Mouse (Mus musculus) intestine, postnatal 0 days (tissue): ENCODE results near the gene Rxfp2. TPM values are rescaled to one million over a fixed set of nuclear protein-coding genes. Genes with fewer than 3 reads are reported as not detected.

Source experiments
- ATAC-seq: fragments of 200-750 bp; cut with Nextera tagmentation; 2 replicates; pipeline ENCODE4 v1.8.0; 2017; ENCODE audit warnings: mild to moderate bottlenecking, moderate TSS enrichment, moderate library complexity
- H3K27ac ChIP-seq: fragments of 300-500 bp; sonication (generic); 2 replicates; pipeline ENCODE4 v1.5.1; 2014; ENCODE audit warnings: mild to moderate bottlenecking, low read depth, low read length, moderate library complexity
- H3K27me3 ChIP-seq: fragments of 300-500 bp; sonication (generic); replicated peaks from 2 replicates; pipeline ENCODE4 v1.6.1; 2014; ENCODE audit warnings: low read length, mixed read lengths; ENCODE audit not compliant: control insufficient read depth, insufficient read depth
- H3K36me3 ChIP-seq: fragments of 300-500 bp; sonication (generic); 2 replicates; pipeline ENCODE4 v1.6.1; 2014; ENCODE audit warnings: mild to moderate bottlenecking, moderate library complexity; ENCODE audit not compliant: control insufficient read depth, insufficient read depth
- H3K4me1 ChIP-seq: fragments of 300-500 bp; sonication (generic); replicated peaks from 2 replicates; pipeline ENCODE4 v1.6.1; 2014; ENCODE audit warnings: antibody characterized with exemption, low read length, mixed read lengths; ENCODE audit not compliant: control insufficient read depth, insufficient read depth
- H3K4me2 ChIP-seq: fragments of 300-500 bp; sonication (generic); replicated peaks from 2 replicates; pipeline ENCODE4 v1.6.1; 2014; ENCODE audit warnings: low read depth, mild to moderate bottlenecking, moderate library complexity
- H3K4me3 ChIP-seq: fragments of 300-500 bp; sonication (generic); 2 replicates; pipeline ENCODE4 v1.5.1; 2014; ENCODE audit warnings: low read depth, low read length
- H3K9ac ChIP-seq: fragments of 300-500 bp; sonication (generic); 2 replicates; pipeline ENCODE4 v1.6.1; 2014; ENCODE audit warnings: mild to moderate bottlenecking, low read depth, low read length
- H3K9me3 ChIP-seq: fragments of 300-500 bp; sonication (generic); 2 replicates; pipeline ENCODE4 v1.6.1; 2016; ENCODE audit warnings: mixed run types; ENCODE audit not compliant: control insufficient read depth
- CTCF ChIP-seq: sonication (generic); IDR thresholded peaks from 2 replicates; pipeline ENCODE4 v1.5.1; 2016; ENCODE audit warnings: low read depth, mild to moderate bottlenecking, control low read depth, antibody characterized with exemption, moderate library complexity
- WGBS: fragments of 180-500 bp; shearing (Covaris S2); extraction: QIAGEN DNeasy Blood & Tissue Kit; methylation state at CpG from one replicate; pipeline ENCODE4 v1.1.7; 2014; 5-methylcytosine and 5-hydroxymethylcytosine counted together
- polyA plus RNA-seq: library from polyadenylated mRNA; unstranded; fragments of >200 nt; fragmentation: Nextera tagmentation; extraction: Ambion mirVana; gene quantifications from 2 replicates; pipeline ENCODE4 v1.2.1, GENCODE M21; 2015

The Rxfp2 gene
- polyA plus RNA-seq, 1 experiment from 2014 or later, result not detected

DNA sequence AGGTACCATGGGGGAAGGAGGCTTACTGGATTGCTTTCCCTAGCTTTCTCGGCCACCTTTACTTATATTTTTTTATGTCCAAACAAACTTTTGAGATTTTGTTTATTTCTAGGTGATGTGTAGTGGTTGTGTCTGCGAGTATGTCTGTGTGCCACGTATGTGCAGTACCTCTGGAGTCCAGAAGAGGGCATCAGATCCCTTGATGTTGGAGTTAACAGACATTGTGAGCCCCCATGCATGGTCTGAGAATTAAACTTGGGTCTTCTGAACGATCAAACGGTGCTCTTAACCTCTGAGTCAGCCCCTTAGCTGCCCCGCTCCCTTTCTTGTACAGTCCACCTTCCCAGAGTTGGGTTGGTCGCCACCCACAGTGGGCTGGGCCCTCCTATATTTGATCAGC is 95.5 kb downstream of the Rxfp2 start:
- 80% methylated on average over 7 of the region's 7 CpGs for WGBS
- no peaks in the 10 kb centered on the region for H3K4me1 ChIP-seq
- no peak overlapping the region for H3K4me3 ChIP-seq
- TF ChIP-seq CTCF, result peak; percentile 62
- ATAC-seq, result no peak
- no peak overlapping the region for H3K27ac ChIP-seq
- no peaks in the 10 kb centered on the region for H3K9me3 ChIP-seq
- no peaks in the 10 kb centered on the region for H3K27me3 ChIP-seq
- no peak overlapping the region for H3K4me2 ChIP-seq
- H3K36me3 ChIP-seq, result no peaks in the 10 kb centered on the region
- H3K9ac ChIP-seq, result no peak overlapping the region

GRCm38 (mm10) chr5:150114778-150115177 is 96.3 kb downstream of the Rxfp2 start:
- Histone ChIP-seq H3K9me3 (no peaks in the 10 kb centered on the region), H3K4me1 (no peaks in the 10 kb centered on the region), H3K4me3 (no peak overlapping the region), H3K27ac (no peak overlapping the region), H3K27me3 (no peaks in the 10 kb centered on the region), H3K9ac (no peak overlapping the region), H3K4me2 (no peak overlapping the region), H3K36me3 (no peaks in the 10 kb centered on the region)
- 66% methylated on average over 4 of the region's 4 CpGs for WGBS
- ATAC-seq, result no peak
- TF ChIP-seq CTCF, result no peak

DNA sequence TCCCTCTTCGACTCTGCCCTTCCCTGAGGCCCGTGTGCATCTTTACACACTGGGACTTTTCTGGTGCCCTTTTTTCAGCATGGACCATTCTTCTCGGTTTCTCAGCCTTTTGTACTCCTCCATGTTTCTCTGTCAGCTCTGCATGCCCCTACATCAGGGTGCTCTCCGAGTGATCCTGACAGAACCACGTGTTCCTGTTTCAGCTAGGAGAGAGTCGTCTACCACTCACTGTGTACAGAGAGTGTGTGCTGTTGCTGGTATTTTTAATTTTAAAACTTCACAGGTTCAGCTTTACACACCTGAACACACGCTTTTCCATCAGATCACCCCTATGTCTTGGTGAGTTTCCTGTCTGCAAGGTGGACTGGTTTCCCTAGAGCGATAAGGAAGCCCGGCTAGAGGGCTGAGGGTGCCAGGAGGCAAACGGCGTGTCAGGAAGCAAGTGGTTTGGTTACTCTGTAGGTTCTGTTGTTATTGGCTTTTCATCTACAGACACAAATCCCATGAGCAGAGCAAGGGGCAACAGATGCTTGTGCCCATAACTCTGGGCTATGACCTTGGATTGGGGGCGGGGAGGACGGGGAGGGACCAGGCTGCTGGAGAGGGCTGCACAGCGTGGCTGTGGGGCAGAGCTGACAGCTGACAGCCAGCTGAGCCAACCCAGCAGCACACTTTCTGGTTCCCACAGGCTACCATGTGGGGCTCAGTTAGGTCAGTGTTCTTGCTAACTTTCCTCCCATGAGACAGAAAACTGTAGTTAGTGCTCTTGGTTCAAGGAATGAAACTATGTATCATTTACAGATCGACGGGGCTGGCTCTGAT is 97.0 kb downstream of the Rxfp2 start:
- Histone ChIP-seq H3K9ac (no peak overlapping the region), H3K4me1 (no peaks in the 10 kb centered on the region), H3K27ac (no peak overlapping the region), H3K4me2 (peak overlapping the region; percentile 17; the same call in 1 of the 2 replicates), H3K36me3 (no peaks in the 10 kb centered on the region), H3K27me3 (no peaks in the 10 kb centered on the region), H3K4me3 (no peak overlapping the region), H3K9me3 (no peaks in the 10 kb centered on the region)
- ATAC-seq, result no peak
- no peak for TF ChIP-seq CTCF
- WGBS, result 57% methylated on average over 16 of the region's 16 CpGs

- TF ChIP-seq CTCF, result no peak
- H3K4me1 ChIP-seq, result no peaks in the 10 kb centered on the region
- H3K9me3 ChIP-seq, result no peaks in the 10 kb centered on the region
- peak overlapping the region; percentile 17; the same call in 1 of the 2 replicates for H3K4me2 ChIP-seq
- H3K36me3 ChIP-seq, result no peaks in the 10 kb centered on the region
- no peaks in the 10 kb centered on the region for H3K27me3 ChIP-seq
- no peak for ATAC-seq
- H3K9ac ChIP-seq, result no peak overlapping the region
- no peak overlapping the region for H3K4me3 ChIP-seq
- H3K27ac ChIP-seq, result no peak overlapping the region
- 68% methylated on average over 9 of the region's 9 CpGs for WGBS
These were observed 97.9 kb downstream of the Rxfp2 start for GRCm38 (mm10) chr5:150116216-150116905.

- Histone ChIP-seq H3K4me2 (no peak overlapping the region), H3K36me3 (no peaks in the 10 kb centered on the region), H3K9me3 (no peaks in the 10 kb centered on the region), H3K4me3 (no peak overlapping the region), H3K27ac (no peak overlapping the region), H3K27me3 (no peaks in the 10 kb centered on the region), H3K9ac (no peak overlapping the region), H3K4me1 (no peaks in the 10 kb centered on the region)
- 85% methylated on average over 6 of the region's 6 CpGs for WGBS
- TF ChIP-seq CTCF, result peak; percentile 55
- ATAC-seq, result no peak
These were observed 98.4 kb downstream of the Rxfp2 start for GRCm38 (mm10) chr5:150116906-150117216.

DNA sequence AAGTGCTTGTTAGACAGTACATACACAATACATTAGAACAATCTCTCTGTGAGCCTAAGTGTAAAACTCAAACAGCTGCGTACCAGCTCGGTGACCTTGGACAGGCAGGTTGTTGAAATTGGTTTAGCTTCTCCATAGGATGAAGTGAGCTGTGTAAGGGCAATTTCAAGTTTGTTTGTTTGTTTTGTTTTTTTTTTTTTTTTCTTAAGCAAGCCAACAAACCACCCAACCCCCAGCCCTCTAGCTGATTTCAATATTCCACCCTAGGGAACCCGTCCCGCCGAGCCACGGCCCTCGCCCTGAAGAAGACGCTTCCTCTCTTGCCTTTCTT is 99.6 kb downstream of the Rxfp2 start:
- Histone ChIP-seq H3K4me3 (peak overlapping the region; percentile 58), H3K4me2 (peak overlapping the region; percentile 89), H3K27me3 (no peaks in the 10 kb centered on the region), H3K9ac (no peak overlapping the region), H3K9me3 (no peaks in the 10 kb centered on the region), H3K4me1 (no peaks in the 10 kb centered on the region), H3K36me3 (no peaks in the 10 kb centered on the region), H3K27ac (no peak overlapping the region)
- no peak for ATAC-seq
- WGBS, result 19% methylated on average over 8 of the region's 8 CpGs
- no peak for TF ChIP-seq CTCF
